ENCODE assay signal across 8 mouse cellular contexts in genomic region chr8:111337311-111337889, GRCm38 (mm10). TPM values are rescaled to one million over a fixed set of nuclear protein-coding genes. Genes with fewer than 3 reads are reported as not detected.
DNase-seq lines count a peak whose midpoint lies in the region; ATAC-seq and TF ChIP-seq lines count a peak whose summit lies in the region.

No protein-coding gene starts in this region.

- 20% methylated on average over 17 of the region's 17 CpGs for WGBS in kidney, adult 2 months
- WGBS in embryonic facial prominence, embryonic 15.5 days: 29% methylated on average over 17 of the region's 17 CpGs
- WGBS in hindbrain, embryonic 15.5 days: 36% methylated on average over 17 of the region's 17 CpGs
- 20% methylated on average over 17 of the region's 17 CpGs for WGBS in lung, embryonic 14.5 days

- no peak for TF ChIP-seq POLR2A in kidney, adult 2 months (IDR thresholded peaks at IDR 0.05; ENCODE audit: low read depth, low read length)

- H3K4me2 ChIP-seq in embryonic facial prominence, embryonic 15.5 days (replicated peaks): peak overlapping the region; percentile 82
- peak overlapping the region; percentile 78 for H3K4me2 ChIP-seq in hindbrain, embryonic 15.5 days
- peak overlapping the region; percentile 73 for H3K4me2 ChIP-seq in lung, embryonic 14.5 days

- no peaks in the 10 kb centered on the region for H3K27me3 ChIP-seq in kidney, adult 2 months (replicated peaks; ENCODE audit: control insufficient read depth, insufficient read depth, low read length)
- peaks cover 19% of the 10 kb centered on the region for H3K27me3 ChIP-seq in embryonic facial prominence, embryonic 15.5 days
- H3K27me3 ChIP-seq in hindbrain, embryonic 15.5 days: peaks cover 13% of the 10 kb centered on the region
- H3K27me3 ChIP-seq in lung, embryonic 14.5 days (ENCODE audit: insufficient read depth, low read length): 0 out of 2 replicates have a peak, but pooled peaks cover 4% of the 10 kb centered on the region
- H3K27me3 ChIP-seq in splenic B cell, adult 2 months (ENCODE audit: control insufficient read depth, insufficient read depth, low read length, poor library complexity, severe bottlenecking): no peaks in the 10 kb centered on the region

- no peak overlapping the region; the same call in 1 of the 2 replicates for H3K27ac ChIP-seq in kidney, adult 2 months (ENCODE audit: insufficient read depth, low read depth, low read length)
- no peak overlapping the region for H3K27ac ChIP-seq in embryonic facial prominence, embryonic 15.5 days (replicated peaks)
- H3K27ac ChIP-seq in hindbrain, embryonic 15.5 days (replicated peaks): no peak overlapping the region
- H3K27ac ChIP-seq in lung, embryonic 14.5 days (ENCODE audit: low read depth): no peak overlapping the region; the same call in 1 of the 2 replicates

- no peak for TF ChIP-seq CTCF in kidney, adult 2 months (conservative IDR thresholded peaks at IDR 0.05; ENCODE audit: insufficient read depth, insufficient read length, low read depth, low read length)
- no peak for TF ChIP-seq CTCF in lung, embryonic 14.5 days (IDR thresholded peaks at IDR 0.05; ENCODE audit: low read depth)

- H3K4me1 ChIP-seq in kidney, adult 2 months (ENCODE audit: control insufficient read depth, insufficient read depth, low read length): peaks cover 2% of the 10 kb centered on the region; the same call in 1 of the 2 replicates
- 0 out of 2 replicates have a peak, but pooled peaks cover 5% of the 10 kb centered on the region for H3K4me1 ChIP-seq in embryonic facial prominence, embryonic 15.5 days
- peaks cover 7% of the 10 kb centered on the region for H3K4me1 ChIP-seq in hindbrain, embryonic 15.5 days (replicated peaks)
- H3K4me1 ChIP-seq in lung, embryonic 14.5 days (ENCODE audit: insufficient read depth): 0 out of 2 replicates have a peak, but pooled peaks cover 4% of the 10 kb centered on the region

- DNase-seq in kidney, adult 2 months: peak; percentile 33
- DNase-seq in kidney, postnatal 4 days: no peak
- DNase-seq in lung, embryonic 14.5 days: peak; percentile 9
- peak; percentile 18 for DNase-seq in splenic B cell, adult 2 months (ENCODE audit: low read depth, low spot score)
- DNase-seq in thymus, postnatal 10 days (ENCODE audit: low spot score in 2 of 2): no peak

- H3K9ac ChIP-seq in embryonic facial prominence, embryonic 15.5 days: no peak overlapping the region
- H3K9ac ChIP-seq in hindbrain, embryonic 15.5 days: 0 out of 2 replicates have a peak overlapping the region, but pooled peaks have one; percentile 28
- peak overlapping the region; percentile 17; the same call in 1 of the 2 replicates for H3K9ac ChIP-seq in lung, embryonic 14.5 days

- no peak for ATAC-seq in embryonic facial prominence, embryonic 15.5 days (ENCODE audit: insufficient number of reproducible peaks, low FRiP score, low TSS enrichment, low read depth)
- no peak for ATAC-seq in hindbrain, embryonic 15.5 days (ENCODE audit: low FRiP score, low read depth)
- no peak for ATAC-seq in lung, embryonic 14.5 days (ENCODE audit: insufficient read depth)
- no peak for ATAC-seq in cerebellum, adult (ENCODE audit: insufficient number of reproducible peaks, low FRiP score, low TSS enrichment)

- no peaks in the 10 kb centered on the region for H3K36me3 ChIP-seq in kidney, adult 2 months (ENCODE audit: control insufficient read depth, insufficient read depth, low read length)
- H3K36me3 ChIP-seq in embryonic facial prominence, embryonic 15.5 days: no peaks in the 10 kb centered on the region
- no peaks in the 10 kb centered on the region for H3K36me3 ChIP-seq in hindbrain, embryonic 15.5 days
- H3K36me3 ChIP-seq in lung, embryonic 14.5 days (ENCODE audit: insufficient read depth): no peaks in the 10 kb centered on the region
- H3K36me3 ChIP-seq in splenic B cell, adult 2 months (ENCODE audit: control insufficient read depth, insufficient read depth, low read length, poor library complexity, severe bottlenecking): no peaks in the 10 kb centered on the region

- no peaks in the 10 kb centered on the region for H3K9me3 ChIP-seq in embryonic facial prominence, embryonic 15.5 days (replicated peaks)
- H3K9me3 ChIP-seq in hindbrain, embryonic 15.5 days: no peaks in the 10 kb centered on the region
- H3K9me3 ChIP-seq in lung, embryonic 14.5 days (ENCODE audit: low read depth, low read length): no peaks in the 10 kb centered on the region

- H3K4me3 ChIP-seq in kidney, adult 2 months (ENCODE audit: insufficient read depth, low read depth, low read length): peak overlapping the region; percentile 74
- H3K4me3 ChIP-seq in embryonic facial prominence, embryonic 15.5 days (replicated peaks): peak overlapping the region; percentile 45
- H3K4me3 ChIP-seq in hindbrain, embryonic 15.5 days: peak overlapping the region; percentile 42
- peak overlapping the region; percentile 37 for H3K4me3 ChIP-seq in lung, embryonic 14.5 days (ENCODE audit: low read depth, low read length)

RNA-seq across cellular contexts. Expression of gene Mlkl, which starts 0.6 kb away (rescaled TPM):
- polyA plus RNA-seq in kidney, adult 2 months (2012; rRNA removed): 0.73 and 1.5 TPM in 2 replicates
- 1.2 and 1.3 TPM in 2 replicates for polyA plus RNA-seq in embryonic facial prominence, embryonic 15.5 days (2015; fragmentation: Nextera tagmentation; extraction: Ambion mirVana)
- 0.51 and 0.64 TPM in 2 replicates for polyA plus RNA-seq in hindbrain, embryonic 15.5 days (2015; fragmentation: Nextera tagmentation; extraction: Ambion mirVana)
- 3.2 and 3.6 TPM in 2 replicates for polyA plus RNA-seq in lung, embryonic 14.5 days (2014; fragmentation: Nextera tagmentation; extraction: Ambion mirVana)

RNA-seq across cellular contexts. Expression of gene Rfwd3, which starts 37.4 kb away (rescaled TPM):
- polyA plus RNA-seq in kidney, adult 2 months (2012; rRNA removed): 11.3 and 11.6 TPM in 2 replicates
- 40.4 and 44.2 TPM in 2 replicates for polyA plus RNA-seq in embryonic facial prominence, embryonic 15.5 days (2015; fragmentation: Nextera tagmentation; extraction: Ambion mirVana)
- 23.7 and 25.1 TPM in 2 replicates for polyA plus RNA-seq in hindbrain, embryonic 15.5 days (2015; fragmentation: Nextera tagmentation; extraction: Ambion mirVana)
- polyA plus RNA-seq in lung, embryonic 14.5 days (2014; fragmentation: Nextera tagmentation; extraction: Ambion mirVana): 76.7 and 82.6 TPM in 2 replicates

RNA-seq across cellular contexts. Expression of gene Fa2h, which starts 56.2 kb away (rescaled TPM):
- 15.3 and 21.0 TPM in 2 replicates for polyA plus RNA-seq in kidney, adult 2 months (2012; rRNA removed)
- polyA plus RNA-seq in embryonic facial prominence, embryonic 15.5 days (2015; fragmentation: Nextera tagmentation; extraction: Ambion mirVana): 0.16 and 0.98 TPM in 2 replicates
- 0.63 and 0.96 TPM in 2 replicates for polyA plus RNA-seq in hindbrain, embryonic 15.5 days (2015; fragmentation: Nextera tagmentation; extraction: Ambion mirVana)
- 0.07 TPM in 1 of 2 replicates, not detected in the other for polyA plus RNA-seq in lung, embryonic 14.5 days (2014; fragmentation: Nextera tagmentation; extraction: Ambion mirVana)

Comparison
In these comparisons a context has a peak if more than half of its experiments do, and no peak if none do; other contexts are left out.
1. DNase-seq: peak in kidney, adult 2 months (single experiment), lung, embryonic 14.5 days (single experiment) and splenic B cell, adult 2 months (single experiment); none in kidney, postnatal 4 days (0 of 2) and thymus, postnatal 10 days (0 of 2).
2. Peak in every context shown above with its lines, with median percentiles within 50 percentile points of each other: H3K4me3 ChIP-seq and H3K4me2 ChIP-seq.